Mouse (Mus musculus) right cerebral cortex, postnatal 14 days (tissue): ENCODE measurements at regions not wholly inside any gene's neighbourhood (a gene's known extent, or its start where the extent isn't known, plus 50 kb on each side); places are given as distances from the start of the nearest gene placed in this dataset.

ENCODE experiments used
- DNase-seq: peaks from one replicate; pipeline ENCODE4 v3.0.0; 2022

GRCm38 (mm10) chr2:12697209-12697608 lies 226.6 kb upstream of the Pter start:
- DNase-seq: no peak

- no peak for DNase-seq
These were observed 224.5 kb upstream of the Pter start for GRCm38 (mm10) chr2:12699331-12699730.

- no peak for DNase-seq
These were observed 216.3 kb upstream of the Pter start for GRCm38 (mm10) chr2:12707514-12707913.

- DNase-seq: peak; percentile 55
These were observed 214.5 kb upstream of the Pter start for GRCm38 (mm10) chr2:12709156-12709923.

GRCm38 (mm10) chr2:12709924-12710240 lies 214.0 kb upstream of the Pter start:
- no peak for DNase-seq

GRCm38 (mm10) chr2:12716124-12717012 lies 207.5 kb upstream of the Pter start:
- DNase-seq: no peak

GRCm38 (mm10) chr2:12729251-12729650 lies 194.6 kb upstream of the Pter start:
- DNase-seq: no peak

- no peak for DNase-seq
These were observed 186.7 kb upstream of the Pter start for GRCm38 (mm10) chr2:12737140-12737539.

- DNase-seq: peak; percentile 10
These were observed 177.0 kb upstream of the Pter start for GRCm38 (mm10) chr2:12746856-12747255.

- no peak for DNase-seq
These were observed 165.0 kb upstream of the Pter start for GRCm38 (mm10) chr2:12758816-12759215.

- no peak for DNase-seq
These were observed 163.9 kb upstream of the Pter start for GRCm38 (mm10) chr2:12759931-12760330.

GRCm38 (mm10) chr2:12761461-12761860 lies 162.4 kb upstream of the Pter start:
- no peak for DNase-seq

- no peak for DNase-seq
These were observed 159.3 kb upstream of the Pter start for GRCm38 (mm10) chr2:12764510-12764909.

GRCm38 (mm10) chr2:12765336-12765735 lies 158.5 kb upstream of the Pter start:
- DNase-seq: no peak

- DNase-seq: no peak
These were observed 147.0 kb upstream of the Pter start for GRCm38 (mm10) chr2:12776866-12777265.

GRCm38 (mm10) chr2:12777696-12778095 lies 146.1 kb upstream of the Pter start:
- DNase-seq: no peak

GRCm38 (mm10) chr2:12792596-12792995 lies 131.2 kb upstream of the Pter start:
- no peak for DNase-seq

GRCm38 (mm10) chr2:12797615-12798169 lies 126.1 kb upstream of the Pter start:
- no peak for DNase-seq

GRCm38 (mm10) chr2:12799153-12799925 lies 124.5 kb upstream of the Pter start:
- DNase-seq: no peak

GRCm38 (mm10) chr2:12802667-12803066 lies 121.2 kb upstream of the Pter start:
- no peak for DNase-seq

GRCm38 (mm10) chr2:12805096-12805495 lies 118.7 kb upstream of the Pter start:
- DNase-seq: no peak

GRCm38 (mm10) chr2:12808466-12808865 lies 115.4 kb upstream of the Pter start:
- DNase-seq: no peak

- peak; percentile 3 for DNase-seq
These were observed 108.5 kb upstream of the Pter start for GRCm38 (mm10) chr2:12815339-12815738.
